Mouse (Mus musculus): ENCODE measurements around the gene Ralgps1.

DNA sequence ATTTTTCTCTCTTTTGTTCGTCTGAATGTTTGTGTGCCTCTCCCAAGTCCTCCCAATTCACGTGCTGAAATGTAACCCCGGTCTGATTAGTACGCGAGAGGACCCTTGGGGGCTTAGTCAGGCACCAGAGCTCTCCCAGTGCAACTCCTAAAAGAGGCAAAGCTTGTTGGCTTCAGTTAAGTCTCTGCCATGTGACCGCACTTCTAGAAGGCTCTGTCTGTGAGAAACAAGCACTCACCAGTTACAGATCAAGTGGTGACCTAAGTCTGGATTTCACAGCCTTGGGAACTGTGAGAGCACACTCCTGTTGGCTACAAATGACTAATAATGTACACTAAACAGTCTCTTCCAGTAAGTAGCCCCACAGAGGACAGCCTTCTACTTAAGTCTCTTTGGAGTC, 248.4 kb downstream of the Ralgps1 start:
- TF ChIP-seq POLR2A (IDR thresholded peaks at IDR 0.05; ENCODE audit: borderline replicate concordance, extremely low read depth, low read depth, low read length) (no peak), CTCF (IDR thresholded peaks at IDR 0.05; ENCODE audit: insufficient read depth, low read length) (no peak)

All from lung, adult 2 months (tissue).